In the genomic region with DNA sequence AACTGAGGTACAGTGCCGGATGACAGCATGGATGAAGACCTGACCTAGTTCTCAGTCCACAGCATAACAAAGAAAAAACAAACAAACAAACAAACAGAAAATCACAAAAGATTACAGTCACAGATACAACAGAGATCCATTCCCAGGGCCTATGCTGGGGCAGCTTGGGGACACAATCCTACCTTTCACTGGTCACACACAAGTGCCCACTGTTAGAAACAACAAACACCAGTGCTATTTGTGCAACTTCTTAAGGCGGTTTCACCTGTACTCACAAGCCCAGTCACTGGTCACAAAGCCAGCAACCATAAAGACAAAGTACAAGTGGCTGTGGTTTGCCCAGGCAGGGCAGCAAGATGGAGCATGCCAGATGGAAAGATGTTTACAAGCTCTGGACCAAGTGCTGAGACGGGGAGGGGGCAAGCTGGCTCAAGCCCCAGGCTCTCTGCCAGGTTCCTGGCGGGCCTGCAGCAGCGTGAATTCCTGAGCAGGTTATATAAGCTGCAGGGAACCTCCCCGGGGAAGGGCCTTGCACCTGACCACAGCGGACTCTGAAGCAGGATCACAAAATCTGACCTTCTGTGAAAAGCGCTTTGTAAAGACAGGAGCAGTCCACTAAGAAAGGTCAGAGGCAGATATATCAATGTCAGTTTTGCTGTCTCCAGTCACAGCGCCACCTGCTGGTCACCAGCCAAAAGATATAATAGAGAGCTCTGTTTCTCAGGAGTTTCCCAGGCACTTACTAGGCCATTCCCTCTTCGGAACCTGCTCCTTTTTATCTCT, we compare ENCODE assay signal across 8 mouse cellular contexts.
DNase-seq lines count a peak whose midpoint lies in the region; ATAC-seq and TF ChIP-seq lines count a peak whose summit lies in the region.

No protein-coding gene starts in this region.

- CTCF ChIA-PET in Patski (lab: Charles Lee) = interaction anchor here (0.6 to 13.3 kb wide), 34 partner anchors 9 to 343 kb away, joined by 3 to 84 read pairs (median 4); no protein-coding TSS in a partner anchor

- no peaks in the 10 kb centered on the region for H3K27me3 ChIP-seq in Patski
- H3K27me3 ChIP-seq in hindbrain, embryonic 11.5 days (ENCODE audit: control insufficient read depth, insufficient read depth, low read length) = no peaks in the 10 kb centered on the region

- POLR2A ChIA-PET in Patski (lab: Charles Lee) = interaction anchor here (0.9 to 1.7 kb wide), 2 partner anchors 15 to 99 kb away, joined by 3 to 4 read pairs; no protein-coding TSS in a partner anchor

- H3K9ac ChIP-seq in hindbrain, embryonic 11.5 days (ENCODE audit: low read depth, low read length) = no peak overlapping the region

- no peak overlapping the region for H3K27ac ChIP-seq in hindbrain, embryonic 11.5 days (ENCODE audit: low read depth, low read length)

- H3K4me1 ChIP-seq in hindbrain, embryonic 11.5 days (replicated peaks; ENCODE audit: control insufficient read depth, insufficient read depth, low read length) = no peaks in the 10 kb centered on the region

- no peaks in the 10 kb centered on the region for H3K36me3 ChIP-seq in hindbrain, embryonic 11.5 days (ENCODE audit: control insufficient read depth, insufficient read depth, low read length)

- H3K4me3 ChIP-seq in hindbrain, embryonic 11.5 days (ENCODE audit: low read depth, low read length) = no peak overlapping the region

- H3K4me2 ChIP-seq in hindbrain, embryonic 11.5 days (replicated peaks; ENCODE audit: low read depth, low read length) = no peak overlapping the region

- no peak for DNase-seq in Patski (ENCODE audit: low read depth, low spot score)
- DNase-seq in cerebellum, postnatal 10 days = peak; percentile 95
- DNase-seq in frontal cortex, postnatal 10 days (ENCODE audit: low spot score in 2 of 2) = peak; percentile 42 to 70
- peak; percentile 86 for DNase-seq in hindbrain, embryonic 11.5 days (ENCODE audit: low spot score)
- DNase-seq in layer of hippocampus, adult 9-11 months = peak; percentile 62
- DNase-seq in lung, postnatal 10 days = peak; percentile 87
- DNase-seq in retina, postnatal 1 day = peak; percentile 88
- DNase-seq in urinary bladder, adult 18-20 months (ENCODE audit: low spot score in 2 of 2) = peak; percentile 80 to 91

- ATAC-seq in Patski = peak; percentile 79
- peak; percentile 73 for ATAC-seq in hindbrain, embryonic 11.5 days (ENCODE audit: low FRiP score)

- 41% methylated on average over 10 of the region's 10 CpGs for WGBS in hindbrain, embryonic 11.5 days

- H3K9me3 ChIP-seq in hindbrain, embryonic 11.5 days (ENCODE audit: control insufficient read depth, low read length) = no peaks in the 10 kb centered on the region

- TF ChIP-seq CTCF in Patski (IDR thresholded peaks at IDR 0.05) = peak; percentile 91

- in situ Hi-C loops in Patski (cut with MboI; ENCODE audit: low pct_unique_long_range_greater_than_20kb) = loop anchor here (5.0 to 25.0 kb wide), 3 partner anchors 96 to 614 kb away; no protein-coding TSS in a partner anchor
